In the genomic region with DNA sequence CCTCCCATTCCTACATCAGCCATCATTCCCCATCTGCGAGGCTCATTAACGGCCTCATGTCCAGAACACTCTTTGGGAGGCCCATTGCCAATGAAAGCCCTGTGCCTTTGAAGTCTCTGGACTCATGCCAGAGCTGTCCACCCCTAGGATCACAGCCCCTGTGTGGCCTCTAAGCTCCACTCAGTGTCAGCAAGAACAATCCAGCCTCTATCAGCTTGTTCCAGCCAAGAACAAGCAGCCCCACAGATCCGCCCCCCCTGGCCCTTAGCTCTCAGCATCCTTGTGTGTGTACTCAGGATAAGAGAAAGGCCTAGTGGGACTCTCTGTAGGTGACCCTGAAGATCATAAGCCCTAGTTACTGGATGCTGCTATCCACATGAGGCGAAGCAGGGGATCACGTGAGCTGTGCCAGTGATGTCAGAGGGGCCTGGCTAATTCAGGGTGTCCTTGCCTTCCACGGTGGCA, we compare ENCODE assay signal across 8 mouse cellular contexts.
DNase-seq lines count a peak whose midpoint lies in the region; ATAC-seq lines count a peak whose summit lies in the region.

No protein-coding gene starts in this region.

- H3K27ac ChIP-seq in heart, embryonic 15.5 days, result peak overlapping the region; percentile 94

- H3K27me3 ChIP-seq in heart, embryonic 15.5 days, result no peaks in the 10 kb centered on the region

- peak; percentile 74 to 88 for DNase-seq in adrenal gland, adult (ENCODE audit: inconsistent age in 2 of 2, low spot score in 1 of 2)
- DNase-seq in adrenal gland, postnatal 4 days (ENCODE audit: low spot score in 2 of 2), result no peak
- DNase-seq in adrenal gland, postnatal 25 days, result peak; percentile 50
- DNase-seq in lung, postnatal 36 days, result peak; percentile 29
- DNase-seq in frontal cortex, postnatal 14 days (ENCODE audit: low spot score in 2 of 2), result no peak
- DNase-seq in layer of hippocampus, postnatal 10 days (ENCODE audit: low spot score in 2 of 2), result no peak

- 25% methylated on average over 6 of the region's 6 CpGs for WGBS in heart, embryonic 15.5 days

- H3K9ac ChIP-seq in heart, embryonic 15.5 days, result peak overlapping the region; percentile 25; the same call in 1 of the 2 replicates

- H3K4me2 ChIP-seq in heart, embryonic 15.5 days, result no peak overlapping the region

- peaks cover 43% of the 10 kb centered on the region for H3K4me1 ChIP-seq in heart, embryonic 15.5 days (replicated peaks)

- no peaks in the 10 kb centered on the region for H3K36me3 ChIP-seq in heart, embryonic 15.5 days

- peak; percentile 83 for ATAC-seq in heart, embryonic 15.5 days (replicated peaks; ENCODE audit: insufficient number of reproducible peaks, insufficient read depth, low FRiP score, low read depth)
- ATAC-seq in CD4-positive, CD25-positive, alpha-beta regulatory T cell, adult 4 months, result no peak

- no peak overlapping the region for H3K4me3 ChIP-seq in heart, embryonic 15.5 days

- no peaks in the 10 kb centered on the region for H3K9me3 ChIP-seq in heart, embryonic 15.5 days (replicated peaks)

Comparison
In these comparisons a context has a peak if more than half of its experiments do, and no peak if none do; other contexts are left out.
1. DNase-seq: peak in adrenal gland, adult (2 of 2), adrenal gland, postnatal 25 days (single experiment) and lung, postnatal 36 days (single experiment); none in adrenal gland, postnatal 4 days (0 of 2), frontal cortex, postnatal 14 days (0 of 2) and layer of hippocampus, postnatal 10 days (0 of 2).